Mouse (Mus musculus): Measurements from ENCODE around the gene Sfmbt1. TPM values are rescaled to one million over a fixed set of nuclear protein-coding genes. Genes with fewer than 3 reads are reported as not detected.
A peak's percentile ranks its signal among the peaks of the same experiment; 100 is the strongest.

Gene Sfmbt1
- 8.2 and 8.3 TPM in 2 replicates for polyA plus RNA-seq (2012; ENCODE audit: insufficient read depth, insufficient read length, missing spikeins)

DNA sequence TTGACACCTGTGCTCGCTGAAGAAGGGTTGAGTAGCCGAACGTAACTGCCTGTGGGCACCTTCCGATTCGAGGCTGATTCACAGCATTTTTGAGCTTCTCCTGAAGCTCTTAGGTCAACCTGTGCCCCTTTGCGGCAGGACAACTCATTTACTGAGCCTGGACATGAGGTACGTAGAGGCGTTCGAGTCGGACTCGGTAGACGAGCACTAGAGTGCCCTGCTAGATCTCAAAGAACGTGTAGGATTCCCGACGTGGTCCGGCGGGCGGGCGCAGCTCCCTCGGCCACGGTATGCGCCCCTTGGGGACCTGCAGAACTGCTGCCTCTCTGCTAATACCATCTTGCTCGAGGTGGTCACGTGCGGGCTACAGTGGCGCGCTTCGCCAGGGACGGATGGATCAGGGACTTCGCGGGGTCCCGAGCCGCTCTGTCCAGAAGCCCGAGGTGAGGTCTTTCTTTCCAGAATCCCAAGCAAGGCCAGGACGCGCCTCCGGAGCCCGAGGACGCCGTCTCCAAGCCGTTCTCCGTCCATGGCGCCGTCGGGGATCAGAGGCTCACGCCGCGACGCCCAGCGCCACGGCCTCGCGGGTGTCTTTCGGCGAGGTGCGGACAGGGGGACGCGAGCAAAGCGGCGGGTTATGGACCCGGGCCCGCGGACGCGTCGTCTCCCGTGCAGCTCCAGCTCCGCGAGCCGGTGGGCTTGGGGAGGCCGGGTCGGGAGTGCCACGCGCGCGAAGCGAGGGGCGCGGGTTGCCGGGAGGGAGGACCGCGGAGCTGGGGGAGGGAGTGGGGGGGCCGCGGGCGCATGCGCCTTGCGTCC lies at the start of gene Sfmbt1:
Gene Sfmbt1 (plus strand): TSS at position 51 of the 819 bp plus-strand sequence.
- Histone ChIP-seq H3K4me3 (ENCODE audit: insufficient read depth, low read depth, low read length) (peak within 1 kb of the TSS; percentile 100), H3K4me1 (ENCODE audit: control insufficient read depth, insufficient read depth, insufficient read length, low read length) (no peaks in the 10 kb centered on the region), H3K27ac (replicated peaks; ENCODE audit: low read depth, low read length) (peak within 1 kb of the TSS; percentile 62)

DNA sequence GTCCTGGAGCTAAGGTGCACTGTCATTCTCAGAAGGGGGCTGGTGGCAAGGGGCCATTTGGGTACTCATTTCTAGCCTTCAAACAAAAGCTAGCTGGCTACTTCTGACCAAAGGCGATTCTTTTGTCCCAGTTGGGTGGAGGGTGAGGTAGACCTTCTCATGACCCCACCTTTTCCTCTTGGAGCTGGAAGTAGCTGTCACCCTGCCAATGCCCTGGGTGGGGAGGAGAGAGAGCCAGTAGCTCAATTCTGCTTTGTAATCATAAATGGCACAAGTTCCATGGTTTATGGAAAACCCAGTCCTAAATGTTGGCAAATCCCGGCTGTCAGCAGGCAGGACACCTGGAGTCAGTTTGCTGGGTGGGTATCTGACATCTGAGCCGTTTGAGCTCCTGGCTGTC lies 48.6 kb upstream of the Sfmbt1 start:
- no peak overlapping the region for H3K4me3 ChIP-seq (ENCODE audit: insufficient read depth, low read depth, low read length)
- H3K27ac ChIP-seq (replicated peaks; ENCODE audit: low read depth, low read length): no peak overlapping the region
- no peaks in the 10 kb centered on the region for H3K4me1 ChIP-seq (ENCODE audit: control insufficient read depth, insufficient read depth, insufficient read length, low read length)

DNA sequence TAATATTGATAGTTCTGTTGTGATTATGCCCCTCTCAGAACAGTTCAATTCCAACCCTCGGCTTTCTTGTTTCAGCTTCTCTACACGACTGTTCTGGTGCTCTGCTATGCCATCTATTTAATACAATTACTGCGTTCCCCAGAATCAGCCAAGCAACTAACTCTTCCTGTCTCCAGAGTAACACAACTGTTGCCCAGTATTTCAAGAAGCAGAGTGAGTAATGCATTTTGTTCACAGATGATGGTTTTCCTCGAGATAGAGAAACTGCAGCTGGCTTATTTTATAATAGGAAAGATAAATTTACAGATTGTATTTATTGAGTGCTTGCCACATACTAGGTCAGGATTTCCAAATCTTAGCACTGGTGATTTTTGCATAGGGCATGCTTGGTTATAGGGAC lies 48.0 kb upstream of the Sfmbt1 start:
- no peak overlapping the region for H3K4me3 ChIP-seq (ENCODE audit: insufficient read depth, low read depth, low read length)
- no peaks in the 10 kb centered on the region for H3K4me1 ChIP-seq (ENCODE audit: control insufficient read depth, insufficient read depth, insufficient read length, low read length)
- H3K27ac ChIP-seq (replicated peaks; ENCODE audit: low read depth, low read length): no peak overlapping the region

DNA sequence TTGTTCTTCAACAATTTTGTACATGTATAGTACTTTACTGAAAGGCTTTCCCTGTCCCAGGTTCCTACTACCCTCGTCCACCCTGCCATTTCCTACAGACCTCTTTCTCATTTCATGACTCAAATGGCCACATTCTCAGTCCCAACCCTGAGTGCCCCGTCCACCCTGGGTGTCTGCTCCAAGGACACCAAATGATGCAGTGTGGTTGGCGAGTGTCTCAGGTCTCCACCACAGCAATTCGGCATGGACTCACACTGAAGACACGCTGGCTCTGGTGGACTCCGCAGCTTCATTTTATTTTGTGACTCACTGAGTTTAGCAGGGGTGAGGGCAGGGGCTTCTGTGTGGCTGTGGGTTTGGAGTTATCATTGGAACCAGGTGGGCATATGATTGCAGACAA lies 44.5 kb upstream of the Sfmbt1 start:
- no peak overlapping the region for H3K4me3 ChIP-seq (ENCODE audit: insufficient read depth, low read depth, low read length)
- no peak overlapping the region for H3K27ac ChIP-seq (replicated peaks; ENCODE audit: low read depth, low read length)
- no peaks in the 10 kb centered on the region for H3K4me1 ChIP-seq (ENCODE audit: control insufficient read depth, insufficient read depth, insufficient read length, low read length)

DNA sequence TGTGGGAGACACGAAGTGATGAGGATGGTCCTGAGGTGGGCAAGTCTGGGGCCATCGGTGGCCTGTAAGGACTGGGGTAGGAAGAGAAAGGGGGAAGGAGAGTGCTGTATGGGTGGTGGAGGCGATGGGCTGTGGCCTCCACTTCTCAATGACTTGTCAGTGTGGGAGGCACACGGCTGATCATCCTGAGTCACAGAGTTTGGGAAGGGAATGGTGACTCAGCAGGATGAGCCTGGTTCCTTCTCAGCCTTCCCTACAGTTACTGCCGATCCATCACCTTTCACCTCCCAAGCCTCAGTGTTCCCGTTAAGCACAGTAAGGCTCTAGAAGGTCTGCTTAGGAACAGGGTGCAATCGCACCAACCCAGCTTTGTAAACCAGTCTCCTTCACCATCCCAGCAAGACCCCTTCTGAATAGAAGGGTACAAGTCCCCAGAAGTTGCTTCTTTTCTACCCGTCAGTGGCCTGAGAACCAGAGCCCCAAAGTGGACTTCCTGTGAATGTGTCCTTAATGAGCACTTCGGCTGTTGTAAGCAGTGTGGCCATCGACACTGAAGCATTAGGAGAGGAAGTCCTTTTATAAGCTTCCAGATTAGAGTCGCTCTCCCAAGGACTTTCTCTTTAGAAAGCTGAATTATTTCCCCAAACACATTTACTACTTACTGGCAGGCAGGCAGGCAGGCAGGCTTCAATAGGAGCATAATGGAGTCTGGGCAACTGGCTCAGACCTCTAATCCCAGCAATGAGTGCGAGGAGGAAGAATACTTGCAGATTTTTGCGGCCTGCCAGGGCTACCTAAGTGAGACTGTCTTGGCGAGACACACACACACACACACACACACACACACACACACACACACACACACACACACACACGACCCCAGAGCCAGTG lies 43.3 kb upstream of the Sfmbt1 start:
- Histone ChIP-seq H3K27ac (replicated peaks; ENCODE audit: low read depth, low read length) (no peak overlapping the region), H3K4me1 (ENCODE audit: control insufficient read depth, insufficient read depth, insufficient read length, low read length) (no peaks in the 10 kb centered on the region), H3K4me3 (ENCODE audit: insufficient read depth, low read depth, low read length) (no peak overlapping the region)

DNA sequence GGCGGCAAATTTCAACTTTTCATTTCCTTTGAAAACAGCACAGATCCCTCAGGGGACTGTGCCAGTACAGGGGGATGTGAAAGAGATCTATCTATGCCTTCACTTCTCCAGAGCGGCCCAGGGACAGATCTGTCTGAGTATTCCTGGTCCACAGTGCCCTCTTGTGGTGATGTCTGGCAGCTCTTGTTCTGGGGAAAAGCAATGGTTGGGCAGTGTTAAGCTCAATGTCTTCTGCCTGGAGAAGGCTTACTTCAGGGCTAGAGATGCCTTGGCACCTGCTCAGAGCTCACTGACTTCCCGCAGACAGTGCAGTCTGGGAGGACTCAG lies 42.7 kb upstream of the Sfmbt1 start:
- Histone ChIP-seq H3K27ac (replicated peaks; ENCODE audit: low read depth, low read length) (no peak overlapping the region), H3K4me3 (ENCODE audit: insufficient read depth, low read depth, low read length) (no peak overlapping the region), H3K4me1 (ENCODE audit: control insufficient read depth, insufficient read depth, insufficient read length, low read length) (no peaks in the 10 kb centered on the region)

GRCm38 (mm10) chr14:30674947-30675346 lies 39.7 kb upstream of the Sfmbt1 start:
- Histone ChIP-seq H3K4me1 (ENCODE audit: control insufficient read depth, insufficient read depth, insufficient read length, low read length) (no peaks in the 10 kb centered on the region), H3K27ac (replicated peaks; ENCODE audit: low read depth, low read length) (no peak overlapping the region), H3K4me3 (ENCODE audit: insufficient read depth, low read depth, low read length) (no peak overlapping the region)

GRCm38 (mm10) chr14:30682131-30682530 lies 32.5 kb upstream of the Sfmbt1 start:
- Histone ChIP-seq H3K4me3 (ENCODE audit: insufficient read depth, low read depth, low read length) (no peak overlapping the region), H3K27ac (replicated peaks; ENCODE audit: low read depth, low read length) (no peak overlapping the region), H3K4me1 (ENCODE audit: control insufficient read depth, insufficient read depth, insufficient read length, low read length) (no peaks in the 10 kb centered on the region)

GRCm38 (mm10) chr14:30690685-30691084 lies 24.0 kb upstream of the Sfmbt1 start:
- peaks cover 6% of the 10 kb centered on the region for H3K4me1 ChIP-seq (ENCODE audit: control insufficient read depth, insufficient read depth, insufficient read length, low read length)
- no peak overlapping the region for H3K27ac ChIP-seq (replicated peaks; ENCODE audit: low read depth, low read length)
- no peak overlapping the region for H3K4me3 ChIP-seq (ENCODE audit: insufficient read depth, low read depth, low read length)

DNA sequence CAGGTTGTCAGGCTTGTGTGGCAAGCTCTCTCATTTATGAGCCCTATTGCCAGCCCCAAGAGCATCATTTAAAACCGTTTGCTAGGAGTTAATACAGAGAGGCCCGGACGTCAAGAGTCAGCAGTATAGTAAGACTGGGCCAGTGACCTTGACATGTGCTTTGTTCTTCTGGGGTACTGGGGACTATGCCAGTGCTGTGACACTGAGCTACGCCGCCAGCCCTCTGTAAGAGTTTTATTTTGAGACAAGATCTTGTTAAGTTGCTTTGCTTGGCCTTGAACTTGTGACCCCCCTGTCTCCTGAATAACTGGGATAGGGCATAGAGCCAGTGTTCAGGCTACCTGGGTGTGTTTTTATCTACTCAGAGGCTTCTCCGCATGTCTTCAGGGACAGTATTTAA lies 22.2 kb upstream of the Sfmbt1 start:
- H3K4me3 ChIP-seq (ENCODE audit: insufficient read depth, low read depth, low read length): no peak overlapping the region
- peaks cover 6% of the 10 kb centered on the region for H3K4me1 ChIP-seq (ENCODE audit: control insufficient read depth, insufficient read depth, insufficient read length, low read length)
- no peak overlapping the region for H3K27ac ChIP-seq (replicated peaks; ENCODE audit: low read depth, low read length)

GRCm38 (mm10) chr14:30694786-30695185 lies 19.9 kb upstream of the Sfmbt1 start:
- peaks cover 6% of the 10 kb centered on the region for H3K4me1 ChIP-seq (ENCODE audit: control insufficient read depth, insufficient read depth, insufficient read length, low read length)
- H3K4me3 ChIP-seq (ENCODE audit: insufficient read depth, low read depth, low read length): no peak overlapping the region
- H3K27ac ChIP-seq (replicated peaks; ENCODE audit: low read depth, low read length): peak overlapping the region; percentile 78

- peak overlapping the region; percentile 78 for H3K27ac ChIP-seq (replicated peaks; ENCODE audit: low read depth, low read length)
- peaks cover 6% of the 10 kb centered on the region for H3K4me1 ChIP-seq (ENCODE audit: control insufficient read depth, insufficient read depth, insufficient read length, low read length)
- no peak overlapping the region for H3K4me3 ChIP-seq (ENCODE audit: insufficient read depth, low read depth, low read length)
These were observed 19.0 kb upstream of the Sfmbt1 start for GRCm38 (mm10) chr14:30695609-30696008.

GRCm38 (mm10) chr14:30697407-30698052 lies 17.1 kb upstream of the Sfmbt1 start:
- H3K27ac ChIP-seq (replicated peaks; ENCODE audit: low read depth, low read length): no peak overlapping the region
- peaks cover 6% of the 10 kb centered on the region for H3K4me1 ChIP-seq (ENCODE audit: control insufficient read depth, insufficient read depth, insufficient read length, low read length)
- no peak overlapping the region for H3K4me3 ChIP-seq (ENCODE audit: insufficient read depth, low read depth, low read length)

GRCm38 (mm10) chr14:30699656-30700055 lies 15.0 kb upstream of the Sfmbt1 start:
- Histone ChIP-seq H3K4me3 (ENCODE audit: insufficient read depth, low read depth, low read length) (no peak overlapping the region), H3K27ac (replicated peaks; ENCODE audit: low read depth, low read length) (no peak overlapping the region), H3K4me1 (ENCODE audit: control insufficient read depth, insufficient read depth, insufficient read length, low read length) (peaks cover 6% of the 10 kb centered on the region)

DNA sequence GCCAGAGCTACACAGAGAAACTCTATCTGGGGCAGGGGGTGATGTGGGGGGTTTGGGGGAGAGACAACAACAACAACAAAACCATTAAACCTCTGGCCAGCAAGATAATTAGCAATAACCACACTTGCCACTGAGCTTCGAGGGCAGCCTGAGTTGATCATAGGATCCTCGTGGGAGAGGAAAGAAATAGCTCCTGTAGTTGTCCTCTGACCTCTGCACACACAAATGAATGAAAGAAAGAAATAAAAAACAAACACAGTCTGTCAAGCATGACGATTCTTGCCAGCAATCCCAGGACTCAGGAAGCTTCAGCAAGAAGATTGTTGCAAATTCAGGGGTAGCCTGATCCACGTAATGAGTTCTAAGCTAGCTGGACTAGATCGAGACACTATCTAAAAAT lies 12.1 kb upstream of the Sfmbt1 start:
- no peak overlapping the region for H3K4me3 ChIP-seq (ENCODE audit: insufficient read depth, low read depth, low read length)
- H3K27ac ChIP-seq (replicated peaks; ENCODE audit: low read depth, low read length): no peak overlapping the region
- no peaks in the 10 kb centered on the region for H3K4me1 ChIP-seq (ENCODE audit: control insufficient read depth, insufficient read depth, insufficient read length, low read length)
